Mouse (Mus musculus) kidney, adult 11 months (tissue): Measurements from ENCODE around the gene Rnf186.
"Not testable (repeated sequence)": the region's sequence is repeated elsewhere in the genome, so short reads cannot be mapped to it uniquely, and the experiment has no call there.

Experiments used
- DNase-seq: peaks from one replicate; pipeline ENCODE4 v3.0.0; 2022

Gene Rnf186

DNA sequence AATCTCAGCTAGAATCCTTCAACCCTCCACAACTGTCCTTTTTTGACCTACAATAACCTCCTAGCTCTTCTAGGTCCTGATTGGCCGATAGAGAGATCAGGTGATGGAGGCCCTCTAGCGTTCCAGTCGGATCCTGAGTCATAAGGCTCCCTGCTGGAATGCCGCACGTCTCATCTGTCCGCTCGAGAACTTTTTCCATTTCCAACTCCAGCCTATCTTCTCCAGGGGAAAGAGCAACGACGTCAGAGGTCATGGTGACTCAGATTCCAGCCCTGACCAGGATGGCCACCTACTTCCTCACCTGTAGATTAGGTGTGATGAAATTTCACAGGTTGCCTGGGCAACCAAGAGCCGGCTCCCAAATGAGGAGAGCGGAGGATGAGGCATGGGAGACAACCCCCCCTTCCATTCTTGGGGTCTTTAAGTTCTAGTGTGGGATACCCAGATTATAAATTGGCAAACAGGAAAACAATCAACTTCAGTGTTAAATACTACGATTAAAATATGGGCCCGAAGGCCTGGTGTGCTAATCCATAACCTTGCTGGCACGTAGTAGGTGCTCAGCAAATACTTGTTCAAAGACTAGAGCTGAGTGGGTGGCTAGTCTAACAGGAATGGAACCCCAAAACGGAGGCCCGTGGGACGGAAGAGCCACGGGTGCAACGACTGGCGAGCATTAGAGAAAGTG is 5.4 kb downstream of the Rnf186 start:
- DNase-seq = peak; percentile 87

DNA sequence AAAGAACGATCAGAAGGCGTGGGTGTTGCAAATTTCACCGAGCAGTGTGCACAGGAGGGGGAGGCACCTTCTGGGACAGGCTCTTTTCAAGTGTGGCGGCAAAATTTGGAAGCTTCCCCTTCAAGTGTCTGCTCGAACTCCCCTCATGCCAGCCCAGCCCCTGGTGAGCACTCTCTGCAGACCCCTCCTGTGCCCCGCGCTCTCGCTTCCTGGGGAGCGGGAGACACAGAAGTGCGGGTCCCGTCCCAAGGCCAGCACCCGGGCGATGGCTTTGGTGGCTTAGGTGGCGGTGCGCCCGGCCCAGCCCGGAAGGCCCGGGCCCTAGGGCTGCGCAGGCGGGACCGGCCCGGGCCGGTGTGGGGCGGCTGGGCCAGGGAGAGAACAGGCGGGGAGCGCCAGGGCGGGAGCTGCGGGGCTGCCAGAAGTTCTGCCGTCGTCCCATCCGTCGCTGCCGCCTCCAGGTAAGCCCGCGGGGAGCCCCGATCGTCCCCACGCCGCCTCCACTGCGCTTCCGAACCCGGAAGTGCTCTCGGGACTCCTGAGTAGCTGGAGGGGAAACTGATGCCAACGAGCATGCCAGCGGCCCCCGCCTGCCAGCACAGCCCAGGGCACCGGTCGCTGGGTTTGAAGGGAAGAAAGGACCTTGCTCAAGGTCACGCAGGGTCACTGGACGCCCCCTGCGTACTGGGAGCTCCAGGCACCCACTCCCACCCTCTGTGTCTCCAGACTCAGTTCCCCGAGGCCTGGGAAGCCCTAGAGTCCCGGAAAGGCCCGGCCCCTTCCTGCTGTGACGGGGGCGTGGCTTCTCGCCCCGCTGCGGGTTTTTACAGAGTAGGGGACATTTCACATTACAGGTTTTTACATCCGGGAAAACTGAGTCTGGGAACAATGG is 6.2 kb downstream of the Rnf186 start, which contains the start of gene Tmco4:
TSS of gene Tmco4 (plus strand) at position 62 of the 892 bp plus-strand sequence.
- peak; percentile 80 for DNase-seq

DNA sequence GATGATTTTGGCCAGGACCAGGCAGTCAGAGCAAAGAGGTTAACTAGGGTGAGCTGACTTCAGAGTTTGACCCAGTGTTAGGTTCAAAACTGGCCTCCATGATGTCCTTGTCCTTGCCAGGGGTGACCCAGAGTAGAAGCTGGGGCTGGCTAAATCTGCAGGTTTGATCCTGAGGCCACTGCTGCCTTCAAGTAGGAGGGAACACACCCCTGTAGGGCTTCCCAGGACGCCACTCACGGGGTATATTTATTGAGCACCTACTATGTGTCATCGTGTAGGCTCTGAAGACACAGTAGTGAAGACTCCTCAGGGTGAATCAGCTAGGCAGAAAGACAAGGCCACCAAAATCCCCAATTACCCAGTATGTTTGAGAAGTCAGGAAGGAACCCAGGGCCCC is 6.8 kb downstream of the Rnf186 start:
- DNase-seq = no peak

DNA sequence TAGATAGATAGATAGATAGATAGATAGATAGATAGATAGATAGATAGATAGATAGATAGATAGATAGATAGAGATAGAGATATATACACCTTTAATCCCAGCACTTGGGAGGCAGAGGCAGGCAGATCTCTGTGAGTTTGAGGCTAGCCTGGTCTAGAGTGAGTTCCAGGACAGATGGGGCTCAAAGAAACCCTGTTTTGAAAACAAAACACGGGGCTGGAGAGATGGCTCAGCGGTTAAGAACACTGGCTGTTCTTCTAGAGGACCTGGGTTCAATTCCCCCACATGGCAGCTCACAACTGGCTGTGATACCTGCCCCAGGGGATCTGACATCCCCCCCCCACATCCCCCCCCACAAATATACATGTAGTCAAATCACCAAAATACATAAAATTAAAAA is 7.6 kb downstream of the Rnf186 start:
- DNase-seq = not testable (repeated sequence)

DNA sequence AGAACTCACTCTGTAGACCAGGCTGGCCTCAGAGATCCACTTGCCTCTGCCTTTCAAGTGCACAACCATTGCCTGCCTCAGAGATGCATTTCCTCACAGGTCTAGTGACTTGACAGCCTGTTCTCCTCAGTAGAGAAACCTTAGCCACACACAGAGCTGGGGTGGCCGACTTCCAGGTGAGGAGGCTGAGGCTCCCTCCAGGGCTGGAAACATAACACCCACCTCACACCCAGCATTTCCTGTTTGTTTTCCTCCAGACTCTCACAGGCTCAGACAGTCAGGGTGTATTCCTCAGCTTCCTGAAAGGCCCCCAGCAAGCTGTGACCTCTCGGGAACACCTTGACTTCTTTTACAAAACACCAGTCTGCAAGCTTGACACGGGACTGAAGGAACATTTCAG is 8.3 kb downstream of the Rnf186 start:
- DNase-seq = no peak

DNA sequence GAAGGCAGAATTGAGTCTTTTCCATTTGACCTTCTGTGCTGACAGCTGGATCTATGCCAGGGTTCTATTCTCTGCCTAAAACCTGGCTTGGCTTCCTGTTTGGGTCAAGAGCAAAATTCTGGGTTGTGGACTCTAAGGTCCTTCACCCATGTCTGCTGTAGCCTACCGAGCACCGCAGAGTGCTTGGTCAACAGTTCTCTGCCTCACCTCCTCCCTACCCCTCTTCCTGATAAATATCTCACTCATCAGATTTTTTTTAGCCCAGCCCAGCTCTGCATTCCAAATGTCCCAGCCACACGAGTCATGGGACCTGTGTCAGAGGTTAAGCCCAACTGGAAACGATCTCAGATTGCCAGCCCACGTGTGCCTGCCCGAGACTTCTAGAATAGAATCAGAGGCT is 9.1 kb downstream of the Rnf186 start:
- DNase-seq = peak; percentile 91

DNA sequence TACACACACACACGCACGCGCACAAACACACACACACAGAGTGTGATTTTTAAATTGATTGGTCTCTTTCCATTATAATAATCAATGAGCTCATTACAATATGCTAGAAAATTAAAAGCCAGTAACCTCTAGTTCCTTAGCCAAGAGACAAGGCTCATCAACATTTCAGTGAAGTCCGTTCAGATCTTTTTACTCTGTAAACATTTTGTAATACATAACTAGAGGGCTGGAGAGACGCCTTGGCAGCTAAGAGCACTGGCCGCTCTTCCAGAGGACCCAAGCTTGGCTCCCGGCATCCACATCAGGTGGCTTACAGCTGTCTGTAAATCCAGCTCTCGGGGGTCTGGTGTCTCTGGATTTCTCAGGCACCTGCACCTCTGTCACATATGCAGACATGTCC is 13.1 kb downstream of the Rnf186 start:
- no peak for DNase-seq

DNA sequence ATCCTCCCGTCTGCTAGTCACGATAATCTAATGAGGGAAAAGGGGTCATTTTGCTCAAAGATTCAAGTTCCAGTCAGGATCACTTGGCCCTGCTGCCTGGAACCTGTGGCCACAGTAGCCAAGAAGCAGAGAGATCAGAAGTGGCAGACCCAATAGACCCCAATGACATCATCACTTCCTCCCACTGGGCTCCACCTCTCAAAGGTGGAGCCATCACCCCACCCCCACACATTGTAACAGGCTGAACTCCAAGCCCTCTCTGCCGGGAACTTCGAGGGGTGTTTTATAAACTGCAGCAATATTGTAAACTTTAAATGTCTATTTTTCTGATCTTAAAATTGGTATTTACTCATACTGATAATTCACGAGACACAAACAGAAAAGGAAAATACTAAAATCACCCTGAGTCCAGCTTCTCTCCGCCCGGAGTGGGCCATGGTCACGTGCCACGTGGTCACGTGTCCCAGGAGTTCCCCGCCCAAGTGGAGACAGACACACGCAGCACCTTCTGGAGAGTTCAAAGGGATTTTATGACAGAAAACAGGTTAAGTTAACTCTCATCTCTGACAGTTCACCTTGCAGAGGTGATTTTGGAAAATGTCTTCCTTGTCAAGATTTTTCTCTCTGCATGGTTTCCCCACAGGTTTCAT is 14.0 kb downstream of the Rnf186 start:
- DNase-seq = no peak

DNA sequence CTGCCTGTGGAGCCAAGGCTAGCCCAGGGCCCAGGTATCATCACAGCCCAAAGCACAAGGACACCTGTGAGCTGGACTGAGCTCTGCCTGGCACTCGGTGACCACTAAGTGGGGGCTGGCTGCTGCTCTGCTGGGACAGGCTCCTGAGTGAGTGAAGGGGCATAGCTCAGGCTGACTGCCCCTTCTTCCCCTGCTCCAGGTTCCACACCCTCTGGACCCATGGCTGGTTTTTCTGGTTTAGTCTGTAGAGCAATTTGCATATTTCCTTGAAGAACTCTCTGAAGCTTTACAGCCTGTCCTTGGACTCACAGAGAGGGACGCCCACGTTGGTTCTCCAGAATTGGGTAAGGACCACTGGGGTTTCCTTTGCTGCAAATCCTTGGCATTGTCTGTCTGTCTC is 16.5 kb downstream of the Rnf186 start:
- DNase-seq = no peak

DNA sequence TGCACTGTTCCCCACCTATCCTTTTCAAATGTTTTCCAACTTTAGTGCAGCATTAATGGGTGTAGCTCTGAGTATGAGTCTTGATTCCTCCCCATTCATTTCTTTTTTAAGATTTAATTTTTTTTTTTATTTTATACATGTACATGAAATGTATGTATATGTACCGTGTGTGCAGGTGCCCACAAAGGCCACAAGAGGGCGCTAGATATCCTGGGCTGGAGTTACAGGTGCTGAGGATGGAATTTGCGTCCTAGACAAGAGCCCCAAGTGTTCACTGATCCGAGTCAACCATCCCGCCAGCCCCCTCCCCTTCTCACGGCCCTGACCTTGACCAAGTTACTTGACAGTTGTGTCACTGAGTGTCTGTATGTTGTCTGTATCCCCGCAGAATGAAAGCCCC is 17.8 kb downstream of the Rnf186 start:
- no peak for DNase-seq

DNA sequence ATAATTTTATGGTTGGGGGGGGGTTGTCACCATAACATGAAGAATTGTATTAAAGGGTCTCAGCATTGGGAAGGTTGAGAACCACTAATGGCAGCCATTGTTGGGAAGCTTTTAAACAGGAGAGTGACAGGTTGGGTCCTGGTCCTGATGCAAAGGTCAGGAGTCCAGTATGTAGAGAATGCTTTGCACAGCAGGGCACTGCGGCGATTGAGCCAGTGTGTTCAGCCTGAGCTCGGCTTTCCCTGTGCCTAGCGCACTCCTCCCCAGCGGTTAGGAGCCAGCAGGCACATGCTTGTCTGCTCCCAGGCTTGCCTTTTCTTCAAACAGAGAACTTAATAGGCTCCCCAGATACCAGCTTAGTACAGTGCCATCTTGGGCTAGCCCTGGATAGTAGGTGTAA is 19.4 kb downstream of the Rnf186 start:
- no peak for DNase-seq

DNA sequence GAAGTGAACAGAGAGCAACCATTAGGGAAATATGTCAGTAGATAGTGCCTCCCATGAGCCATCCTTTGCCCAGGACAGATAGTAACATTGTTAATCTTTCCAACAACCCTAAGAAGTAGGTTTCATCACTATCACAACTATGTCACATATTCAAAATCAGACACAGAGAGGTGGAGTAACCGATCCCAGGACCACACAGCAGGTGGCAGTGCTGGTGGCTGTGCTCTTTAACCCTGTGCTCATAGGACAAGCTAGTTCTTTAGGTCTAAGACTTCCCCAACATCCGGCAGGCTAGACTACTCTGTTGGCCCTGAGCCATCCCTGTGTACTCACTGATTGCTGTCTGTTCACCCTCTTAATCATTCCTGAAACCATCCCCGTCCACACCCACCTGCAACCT is 27.5 kb downstream of the Rnf186 start:
- no peak for DNase-seq

DNA sequence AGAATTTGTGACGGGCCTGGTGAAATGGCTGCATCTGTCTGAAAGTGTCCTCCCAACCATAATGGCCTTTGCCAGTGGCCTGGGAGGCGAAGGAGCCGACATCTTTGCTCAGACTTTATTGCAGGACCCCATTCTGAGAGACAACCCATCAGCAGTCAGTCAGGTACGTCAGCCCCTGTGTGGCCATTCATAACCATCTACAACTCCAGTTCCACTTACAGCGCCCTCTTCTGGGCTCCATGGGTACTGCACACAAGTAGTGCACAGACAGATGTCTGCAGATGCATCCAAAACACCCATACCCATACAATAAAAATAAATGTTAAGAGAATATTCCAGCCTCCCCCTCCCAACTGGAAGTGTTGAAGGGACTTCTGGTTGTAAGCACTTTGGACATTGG is 29.5 kb downstream of the Rnf186 start:
- no peak for DNase-seq

DNA sequence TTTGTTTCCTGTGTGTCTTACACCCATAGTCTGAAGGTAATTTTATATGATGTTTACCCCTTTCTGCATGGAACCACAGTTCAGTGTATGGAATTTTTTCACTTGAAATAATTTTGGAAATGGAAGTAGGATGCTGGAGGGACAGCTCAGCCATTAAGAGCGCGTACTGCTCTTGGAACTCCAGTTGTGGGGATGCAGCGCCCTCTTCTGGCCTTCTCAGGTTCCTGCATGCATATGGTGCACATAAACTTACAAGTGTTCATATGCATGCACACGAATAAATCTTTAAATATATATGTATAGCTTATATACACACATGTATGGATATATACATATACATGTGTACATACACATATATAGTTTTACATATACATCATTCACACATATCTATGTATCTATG is 30.2 kb downstream of the Rnf186 start:
- DNase-seq = no peak

DNA sequence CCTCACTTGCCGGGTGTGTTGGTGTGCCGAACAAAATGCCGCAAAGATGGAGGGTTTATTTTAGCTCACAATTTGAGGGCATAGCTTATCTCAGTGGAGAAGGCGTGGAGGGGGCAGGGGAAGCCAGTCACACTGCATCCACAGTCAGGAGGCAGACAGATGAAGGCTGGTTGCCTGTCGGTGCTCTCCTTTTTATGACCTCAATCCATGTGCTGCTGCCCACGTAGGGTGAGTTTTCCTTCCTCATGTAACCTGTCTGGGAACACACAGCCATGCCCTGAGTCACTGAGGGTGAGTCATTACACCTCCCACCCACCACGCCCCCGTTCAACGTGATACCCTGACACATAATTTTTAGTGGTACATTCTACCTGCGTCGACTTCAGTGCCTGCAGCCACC is 31.7 kb downstream of the Rnf186 start:
- DNase-seq = no peak

DNA sequence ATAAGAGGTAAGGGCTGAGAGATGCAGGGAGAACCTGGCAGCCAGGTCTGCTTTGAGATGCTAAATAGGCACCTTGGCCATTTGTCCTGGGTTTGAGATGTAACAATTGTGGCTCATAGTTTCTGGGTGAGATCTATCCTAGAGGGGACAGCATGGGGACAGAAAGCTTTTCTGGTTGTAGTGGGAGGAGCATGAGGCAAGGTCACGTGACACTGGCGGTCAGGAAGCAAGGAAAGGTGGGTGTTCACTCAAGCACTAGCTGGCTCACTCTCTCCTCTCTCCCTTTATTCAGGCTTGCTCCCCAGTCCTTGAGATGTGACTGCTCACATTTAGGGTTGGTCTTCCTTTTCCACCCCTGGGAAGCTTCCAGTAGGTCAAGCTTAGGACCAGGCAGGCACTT is 34.1 kb downstream of the Rnf186 start:
- no peak for DNase-seq

DNA sequence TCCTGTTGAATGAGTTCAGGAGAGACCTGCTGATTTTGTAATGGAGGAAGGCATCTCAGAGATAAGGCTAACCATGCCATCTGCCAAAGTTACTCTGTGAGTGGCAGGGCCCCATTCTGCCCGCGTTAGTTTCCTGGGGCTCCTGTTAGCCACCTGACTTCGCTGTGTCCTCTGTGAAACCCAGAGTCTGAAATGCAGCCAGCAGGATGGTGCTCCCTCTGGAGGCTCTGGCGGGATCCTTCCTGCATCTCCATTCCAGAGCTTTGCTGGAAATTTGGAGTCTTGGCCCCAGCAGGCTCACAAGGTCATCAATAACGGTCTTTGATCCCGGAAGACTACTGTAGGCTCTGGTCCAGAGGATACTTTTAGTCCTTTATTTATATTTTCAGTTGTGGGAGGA is 34.5 kb downstream of the Rnf186 start:
- DNase-seq = no peak

DNA sequence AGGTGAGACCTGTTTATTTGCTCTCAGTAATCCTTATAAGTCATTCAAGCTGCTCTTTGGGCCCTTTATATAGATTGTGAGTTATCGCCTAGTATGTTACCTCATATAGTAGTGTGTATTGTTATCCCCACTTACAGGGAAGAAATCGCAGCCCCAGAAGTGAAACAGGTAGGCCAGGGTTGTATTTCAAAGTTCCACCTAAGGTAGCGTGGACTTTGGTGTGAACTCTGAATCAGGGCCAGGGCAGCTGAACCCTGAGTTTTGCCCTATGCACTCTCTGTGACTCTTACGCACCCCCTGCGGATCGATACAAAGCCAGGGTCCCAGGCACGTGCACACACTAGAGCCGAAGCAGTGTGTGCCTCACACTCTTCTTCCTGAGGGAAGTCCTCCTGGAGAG is 37.2 kb downstream of the Rnf186 start:
- no peak for DNase-seq

DNA sequence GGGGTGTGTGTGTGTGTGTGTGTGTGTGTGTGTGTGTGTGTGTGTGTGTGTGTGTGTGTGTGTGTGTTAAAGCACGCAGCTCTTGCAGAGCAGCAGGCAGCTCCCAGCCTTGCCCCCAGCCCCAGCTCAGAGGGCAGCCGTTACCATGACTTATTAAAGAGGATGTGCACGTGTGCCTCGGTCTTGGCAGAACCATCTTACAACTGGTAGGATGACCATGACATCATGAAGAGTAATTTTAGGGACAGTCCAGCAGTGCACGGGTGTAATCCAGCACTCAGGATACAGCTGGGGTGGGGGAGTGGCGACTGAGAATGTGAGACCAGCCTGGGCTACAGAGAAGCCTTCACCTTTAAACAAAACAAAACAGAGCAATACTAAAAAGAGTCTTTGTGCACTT is 38.3 kb downstream of the Rnf186 start:
- DNase-seq = no peak

DNA sequence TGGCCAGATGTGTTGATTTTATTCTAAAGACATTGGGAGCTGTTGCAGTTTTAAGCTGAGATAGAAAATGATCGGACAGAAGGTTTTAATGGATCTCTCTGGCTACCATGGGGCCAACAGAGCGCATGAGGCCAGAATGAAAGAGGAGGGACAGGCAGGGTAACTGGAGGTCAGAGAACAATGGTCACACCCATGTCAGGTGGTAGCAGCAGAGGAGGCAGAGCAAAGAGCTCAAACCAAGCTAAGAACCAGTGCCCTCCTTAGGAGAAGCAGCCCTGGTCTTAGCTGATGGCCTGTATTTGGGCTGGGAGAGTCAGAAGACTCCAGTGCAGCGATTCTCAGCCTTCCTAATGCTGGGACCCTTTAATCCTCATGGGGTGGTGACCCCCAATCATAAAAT is 40.4 kb downstream of the Rnf186 start:
- no peak for DNase-seq

DNA sequence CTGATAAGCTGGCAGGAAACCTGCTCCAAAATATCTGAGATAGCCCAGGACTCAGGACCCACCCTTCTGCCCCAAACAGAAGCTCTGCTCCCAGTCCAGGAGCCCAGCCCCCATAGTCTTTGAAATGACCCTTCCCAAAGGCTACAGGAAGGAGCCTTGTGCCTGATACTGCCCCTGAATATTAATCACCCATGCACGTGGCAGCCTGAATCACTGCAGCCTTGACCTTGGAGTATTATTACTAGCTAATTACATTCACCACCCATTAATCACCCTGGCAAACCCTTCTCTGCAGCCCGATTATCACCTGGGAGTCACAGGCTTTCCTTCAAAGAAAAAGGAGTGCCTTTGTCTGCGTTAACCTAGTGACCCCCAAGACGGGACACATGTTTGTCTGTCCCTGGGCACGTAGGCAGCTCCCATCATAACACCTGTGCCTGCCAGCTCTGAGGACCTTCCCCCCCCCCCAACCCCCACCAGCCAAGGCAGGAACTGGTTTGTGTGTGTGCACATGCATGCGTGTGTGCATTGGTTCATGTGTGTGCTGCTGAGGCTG is 41.1 kb downstream of the Rnf186 start:
- peak; percentile 31 for DNase-seq

DNA sequence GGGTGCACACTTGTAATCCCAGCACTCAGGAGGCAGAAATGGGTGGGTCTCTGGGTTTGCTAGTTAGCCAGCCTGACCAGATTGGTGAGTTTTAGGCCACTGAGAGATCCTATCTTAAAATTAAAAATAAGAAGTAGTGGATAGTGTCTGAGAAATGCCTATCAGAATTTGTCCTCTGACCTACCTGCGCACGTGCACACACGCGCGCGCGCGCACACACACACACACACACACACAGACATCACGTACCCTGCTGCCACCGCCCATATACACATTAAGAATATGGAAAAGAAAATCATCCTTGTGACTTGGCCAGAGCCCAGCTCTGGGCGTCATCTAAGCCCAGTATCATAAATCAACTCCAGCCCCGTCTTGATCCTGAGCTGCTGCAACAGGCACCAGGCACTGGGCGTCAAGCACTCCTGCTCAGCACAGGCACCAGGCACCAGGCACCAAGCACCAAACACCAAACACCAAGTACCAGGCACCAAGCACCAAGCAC is 44.3 kb downstream of the Rnf186 start:
- no peak for DNase-seq

DNA sequence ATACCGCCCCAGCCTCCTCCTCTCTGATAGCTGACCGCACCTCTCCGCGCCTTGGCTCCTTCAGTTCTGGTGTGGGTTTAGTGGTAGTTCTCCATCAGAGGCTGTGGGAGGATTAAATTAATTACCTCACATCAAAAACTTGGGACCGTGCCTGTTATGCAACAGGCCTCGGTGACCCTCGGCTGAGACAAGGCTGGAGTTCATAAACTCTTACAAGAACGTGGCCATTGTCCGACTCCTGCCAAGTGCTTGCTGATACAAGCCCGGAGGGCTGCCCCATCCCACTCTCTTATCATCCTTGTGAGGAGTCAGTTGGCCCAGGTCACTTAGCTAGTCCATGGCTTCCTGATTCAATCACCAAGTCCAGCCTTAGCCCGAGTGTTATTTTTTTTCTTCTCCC is 46.4 kb downstream of the Rnf186 start:
- DNase-seq = no peak
